Mouse (Mus musculus) embryonic facial prominence, embryonic 13.5 days (tissue): ENCODE data around the gene Crim1. TPM values are rescaled to one million over a fixed set of nuclear protein-coding genes. Genes with fewer than 3 reads are reported as not detected.

ENCODE experiments used
- ATAC-seq: fragments of 200-750 bp; cut with Nextera tagmentation; 2 replicates; pipeline ENCODE4 v1.8.0; 2017; ENCODE audit warnings: low read depth; ENCODE audit not compliant: insufficient number of reproducible peaks, insufficient read depth, low FRiP score, low TSS enrichment
- H3K27ac ChIP-seq: fragments of 300-500 bp; sonication (generic); 2 replicates; pipeline ENCODE4 v1.5.1; 2015; ENCODE audit warnings: moderate library complexity, mild to moderate bottlenecking, inconsistent platforms
- H3K27me3 ChIP-seq: fragments of 300-500 bp; sonication (generic); 2 replicates; pipeline ENCODE4 v1.6.1; 2015; ENCODE audit warnings: mild to moderate bottlenecking, inconsistent platforms
- H3K36me3 ChIP-seq: fragments of 300-500 bp; sonication (generic); 2 replicates; pipeline ENCODE4 v1.6.1; 2015; ENCODE audit warnings: mild to moderate bottlenecking, inconsistent platforms
- H3K4me1 ChIP-seq: fragments of 300-500 bp; sonication (generic); 2 replicates; pipeline ENCODE4 v1.6.1; 2015; ENCODE audit warnings: inconsistent platforms
- H3K4me2 ChIP-seq: fragments of 300-500 bp; sonication (generic); 2 replicates; pipeline ENCODE4 v1.6.1; 2015; ENCODE audit warnings: moderate library complexity, mild to moderate bottlenecking, inconsistent platforms
- H3K4me3 ChIP-seq: fragments of 300-500 bp; sonication (generic); 2 replicates; pipeline ENCODE4 v1.5.1; 2015; ENCODE audit warnings: mild to moderate bottlenecking, inconsistent platforms
- H3K9ac ChIP-seq: fragments of 300-500 bp; sonication (generic); 2 replicates; pipeline ENCODE4 v1.6.1; 2015; ENCODE audit warnings: mild to moderate bottlenecking, inconsistent platforms
- H3K9me3 ChIP-seq: fragments of 300-500 bp; sonication (generic); 2 replicates; pipeline ENCODE4 v1.6.1; 2016; ENCODE audit warnings: inconsistent platforms
- WGBS: fragments of 180-500 bp; shearing (Covaris S2); methylation state at CpG from one replicate; pipeline ENCODE4 v1.1.7; 2015; ENCODE audit warnings: mixed read lengths; 5-methylcytosine and 5-hydroxymethylcytosine counted together
- polyA plus RNA-seq: library from polyadenylated mRNA; unstranded; fragments of >200 nt; fragmentation: Nextera tagmentation; extraction: Ambion mirVana; gene quantifications from 2 replicates; pipeline ENCODE4 v1.2.1, GENCODE M21; 2015

Crim1 gene
- polyA plus RNA-seq, 1 experiment from 2014 or later, result 6.5 TPM

GRCm38 (mm10) chr17:78273875-78274274 is 73.8 kb downstream of the Crim1 start:
- Histone ChIP-seq H3K27me3 (no peaks in the 10 kb centered on the region), H3K36me3 (no peaks in the 10 kb centered on the region), H3K9ac (no peak overlapping the region), H3K4me1 (peaks cover 32% of the 10 kb centered on the region), H3K9me3 (no peaks in the 10 kb centered on the region), H3K4me3 (no peak overlapping the region), H3K4me2 (no peak overlapping the region), H3K27ac (0 out of 2 replicates have a peak overlapping the region, but pooled peaks have one; percentile 76)
- ATAC-seq, result no peak
- 84% methylated on average over 7 of the region's 7 CpGs for WGBS

GRCm38 (mm10) chr17:78274609-78275506 is 74.8 kb downstream of the Crim1 start:
- ATAC-seq, result no peak
- Histone ChIP-seq H3K27me3 (no peaks in the 10 kb centered on the region), H3K27ac (no peak overlapping the region), H3K4me2 (no peak overlapping the region), H3K9me3 (no peaks in the 10 kb centered on the region), H3K36me3 (no peaks in the 10 kb centered on the region), H3K4me1 (peaks cover 42% of the 10 kb centered on the region), H3K9ac (0 out of 2 replicates have a peak overlapping the region, but pooled peaks have one; percentile 21), H3K4me3 (no peak overlapping the region)
- 78% methylated on average over 7 of the region's 7 CpGs for WGBS

- ATAC-seq, result no peak
- Histone ChIP-seq H3K9ac (0 out of 2 replicates have a peak overlapping the region, but pooled peaks have one; percentile 21), H3K27me3 (no peaks in the 10 kb centered on the region), H3K36me3 (no peaks in the 10 kb centered on the region), H3K4me3 (no peak overlapping the region), H3K4me1 (peaks cover 47% of the 10 kb centered on the region), H3K9me3 (no peaks in the 10 kb centered on the region), H3K4me2 (no peak overlapping the region), H3K27ac (no peak overlapping the region)
- 77% methylated on average over 4 of the region's 4 CpGs for WGBS
These were observed 75.4 kb downstream of the Crim1 start for GRCm38 (mm10) chr17:78275507-78275813.

- 0 out of 2 replicates have a peak, but pooled peaks have one; percentile 65 for ATAC-seq
- no peak overlapping the region for H3K27ac ChIP-seq
- H3K36me3 ChIP-seq, result peaks cover 4% of the 10 kb centered on the region; the same call in 1 of the 2 replicates
- H3K9ac ChIP-seq, result no peak overlapping the region
- H3K27me3 ChIP-seq, result no peaks in the 10 kb centered on the region
- WGBS, result 56% methylated on average over 12 of the region's 12 CpGs
- no peaks in the 10 kb centered on the region for H3K9me3 ChIP-seq
- H3K4me3 ChIP-seq, result no peak overlapping the region
- H3K4me2 ChIP-seq, result no peak overlapping the region
- H3K4me1 ChIP-seq, result peaks cover 41% of the 10 kb centered on the region
These were observed 79.1 kb downstream of the Crim1 start for GRCm38 (mm10) chr17:78279191-78279590.

- H3K9me3 ChIP-seq, result no peaks in the 10 kb centered on the region
- 70% methylated on average over 18 of the region's 18 CpGs for WGBS
- no peaks in the 10 kb centered on the region for H3K27me3 ChIP-seq
- H3K27ac ChIP-seq, result no peak overlapping the region
- no peak overlapping the region for H3K4me3 ChIP-seq
- no peak for ATAC-seq
- no peak overlapping the region for H3K9ac ChIP-seq
- peaks cover 4% of the 10 kb centered on the region; the same call in 1 of the 2 replicates for H3K36me3 ChIP-seq
- no peak overlapping the region for H3K4me2 ChIP-seq
- peaks cover 34% of the 10 kb centered on the region for H3K4me1 ChIP-seq
These were observed 81.1 kb downstream of the Crim1 start for GRCm38 (mm10) chr17:78280991-78281712.

- H3K27ac ChIP-seq, result no peak overlapping the region
- no peak for ATAC-seq
- 70% methylated on average over 11 of the region's 11 CpGs for WGBS
These were observed 83.4 kb downstream of the Crim1 start for GRCm38 (mm10) chr17:78283271-78283992.

GRCm38 (mm10) chr17:78286021-78286420 is 86.0 kb downstream of the Crim1 start:
- H3K9ac ChIP-seq, result no peak overlapping the region
- H3K9me3 ChIP-seq, result no peaks in the 10 kb centered on the region
- 84% methylated on average over 13 of the region's 13 CpGs for WGBS
- peaks cover 4% of the 10 kb centered on the region; the same call in 1 of the 2 replicates for H3K36me3 ChIP-seq
- no peak for ATAC-seq
- no peak overlapping the region for H3K4me3 ChIP-seq
- peaks cover 12% of the 10 kb centered on the region; the same call in 1 of the 2 replicates for H3K4me1 ChIP-seq
- no peak overlapping the region for H3K27ac ChIP-seq
- no peak overlapping the region for H3K4me2 ChIP-seq
- no peaks in the 10 kb centered on the region for H3K27me3 ChIP-seq

More at GRCm38 (mm10) chr17:78283271-78283992, 83.4 kb downstream of the Crim1 start:
- no peak overlapping the region for H3K9ac ChIP-seq
- H3K36me3 ChIP-seq, result peaks cover 4% of the 10 kb centered on the region; the same call in 1 of the 2 replicates
- no peak overlapping the region for H3K4me2 ChIP-seq
- no peaks in the 10 kb centered on the region for H3K9me3 ChIP-seq
- H3K27me3 ChIP-seq, result no peaks in the 10 kb centered on the region
- H3K4me3 ChIP-seq, result no peak overlapping the region
- peaks cover 34% of the 10 kb centered on the region for H3K4me1 ChIP-seq

GRCm38 (mm10) chr17:78287391-78287790 is 87.3 kb downstream of the Crim1 start:
- Histone ChIP-seq H3K4me2 (no peak overlapping the region), H3K9ac (no peak overlapping the region), H3K4me1 (peaks cover 13% of the 10 kb centered on the region), H3K36me3 (no peaks in the 10 kb centered on the region), H3K27ac (no peak overlapping the region), H3K27me3 (no peaks in the 10 kb centered on the region), H3K4me3 (no peak overlapping the region), H3K9me3 (no peaks in the 10 kb centered on the region)
- WGBS, result 74% methylated on average over 2 of the region's 2 CpGs
- ATAC-seq, result no peak

GRCm38 (mm10) chr17:78290153-78290876 is 90.3 kb downstream of the Crim1 start:
- Histone ChIP-seq H3K4me2 (no peak overlapping the region), H3K9me3 (no peaks in the 10 kb centered on the region), H3K4me3 (no peak overlapping the region), H3K36me3 (peaks cover 11% of the 10 kb centered on the region), H3K27ac (no peak overlapping the region), H3K27me3 (no peaks in the 10 kb centered on the region), H3K9ac (no peak overlapping the region), H3K4me1 (peaks cover 3% of the 10 kb centered on the region; the same call in 1 of the 2 replicates)
- 91% methylated on average over 6 of the region's 6 CpGs for WGBS
- no peak for ATAC-seq

- Histone ChIP-seq H3K4me2 (no peak overlapping the region), H3K9ac (no peak overlapping the region), H3K27me3 (no peaks in the 10 kb centered on the region), H3K27ac (no peak overlapping the region), H3K9me3 (no peaks in the 10 kb centered on the region), H3K4me1 (peaks cover 3% of the 10 kb centered on the region; the same call in 1 of the 2 replicates), H3K4me3 (no peak overlapping the region), H3K36me3 (peaks cover 11% of the 10 kb centered on the region)
- WGBS, result 83% methylated on average over 5 of the region's 5 CpGs
- ATAC-seq, result no peak
These were observed 91.0 kb downstream of the Crim1 start for GRCm38 (mm10) chr17:78291030-78291429.

- Histone ChIP-seq H3K27me3 (no peaks in the 10 kb centered on the region), H3K9me3 (no peaks in the 10 kb centered on the region), H3K9ac (no peak overlapping the region), H3K36me3 (peaks cover 11% of the 10 kb centered on the region), H3K4me2 (no peak overlapping the region), H3K27ac (no peak overlapping the region), H3K4me1 (peaks cover 3% of the 10 kb centered on the region; the same call in 1 of the 2 replicates), H3K4me3 (no peak overlapping the region)
- 57% methylated on average over 7 of the region's 7 CpGs for WGBS
- ATAC-seq, result no peak
These were observed 92.3 kb downstream of the Crim1 start for GRCm38 (mm10) chr17:78292301-78292700.
